Mouse (Mus musculus) MEL (cell line): ENCODE results near the gene Ube2g1.

ENCODE experiments used
- CTCF ChIP-seq, 3 experiments: IDR thresholded peaks in 2 of 3; conservative IDR thresholded peaks in 1 of 3; 2 replicates each; pipeline ENCODE4 v1.5.1; 2011 to 2012; ENCODE audit warnings: low read length in 3 of 3, low read depth in 2 of 3, mild to moderate bottlenecking in 2 of 3, improper control_type of control experiment in 1 of 3, inconsistent platforms in 1 of 3, mixed read lengths in 1 of 3, moderate library complexity in 1 of 3; ENCODE audit not compliant: control insufficient read depth in 1 of 3, insufficient read depth in 1 of 3, poor library complexity in 1 of 3, severe bottlenecking in 1 of 3
- ELF1 ChIP-seq: IDR thresholded peaks from 2 replicates; pipeline ENCODE4 v1.6.1; 2014; ENCODE audit warnings: low read depth, mild to moderate bottlenecking, inconsistent platforms, low read length, improper control_type of control experiment, moderate library complexity
- EP300 ChIP-seq, 2 experiments: IDR thresholded peaks; 2 replicates each; pipeline ENCODE4 v1.6.1; 2011; ENCODE audit warnings: improper control_type of control experiment in 2 of 2, low read length in 2 of 2, low read depth in 1 of 2, mild to moderate bottlenecking in 1 of 2
- NELFE ChIP-seq: IDR thresholded peaks from 2 replicates; pipeline ENCODE4 v1.6.1; 2011; ENCODE audit warnings: low read depth, low read length, improper control_type of control experiment
- POLR2A ChIP-seq, 2 experiments: IDR thresholded peaks; 2 replicates each; pipeline ENCODE4 v1.6.1; 2011 to 2012; ENCODE audit warnings: low read length in 2 of 2, mild to moderate bottlenecking in 2 of 2, control low read depth in 1 of 2, improper control_type of control experiment in 1 of 2, low read depth in 1 of 2, moderate library complexity in 1 of 2; ENCODE audit not compliant: control insufficient read depth in 1 of 2, insufficient read depth in 1 of 2, poor library complexity in 1 of 2
- POLR2AphosphoS2 ChIP-seq: IDR thresholded peaks from 2 replicates; pipeline ENCODE4 v1.6.1; 2011; ENCODE audit warnings: low read length, improper control_type of control experiment
- ZKSCAN1 ChIP-seq: IDR thresholded peaks from 2 replicates; pipeline ENCODE4 v1.6.1; 2012; ENCODE audit warnings: low read depth, mild to moderate bottlenecking, inconsistent platforms, low read length, improper control_type of control experiment, moderate library complexity
- ZNF384 ChIP-seq: IDR thresholded peaks from 2 replicates; pipeline ENCODE4 v1.6.1; 2012; ENCODE audit warnings: low read depth, mild to moderate bottlenecking, inconsistent platforms, low read length, improper control_type of control experiment

GRCm38 (mm10) chr11:72595010-72595737 is 11.9 kb upstream of the Ube2g1 start:
- TF ChIP-seq ZNF384, result peak; percentile 91
- no peak for TF ChIP-seq POLR2A (IDR thresholded peaks at IDR 0.05; ENCODE audit: control insufficient read depth in 1 of 2, insufficient read depth in 1 of 2, low read depth in 1 of 2, low read length in 2 of 2, poor library complexity in 1 of 2)
- TF ChIP-seq EP300 (IDR thresholded peaks at IDR 0.05; ENCODE audit: low read depth in 1 of 2, low read length in 2 of 2), result peak in 1 of 2 experiments; percentile 51; a peak in 1 of 4 replicates
- no peak for TF ChIP-seq POLR2AphosphoS2
- TF ChIP-seq CTCF (IDR thresholded peaks at IDR 0.05 in 2 of 3, conservative IDR thresholded peaks at IDR 0.05 in 1 of 3; ENCODE audit: control insufficient read depth in 1 of 3, insufficient read depth in 1 of 3, low read depth in 2 of 3, low read length in 3 of 3, poor library complexity in 1 of 3, severe bottlenecking in 1 of 3), result no peak
- no peak for TF ChIP-seq ELF1
- TF ChIP-seq ZKSCAN1, result no peak
- TF ChIP-seq NELFE, result no peak
